Mouse (Mus musculus): ENCODE measurements around the gene Sp100.
A peak's percentile ranks its signal among the peaks of the same experiment; 100 is the strongest.
"Not testable (repeated sequence)": the region's sequence is repeated elsewhere in the genome, so short reads cannot be mapped to it uniquely, and the experiment has no call there.

The Sp100 gene

DNA sequence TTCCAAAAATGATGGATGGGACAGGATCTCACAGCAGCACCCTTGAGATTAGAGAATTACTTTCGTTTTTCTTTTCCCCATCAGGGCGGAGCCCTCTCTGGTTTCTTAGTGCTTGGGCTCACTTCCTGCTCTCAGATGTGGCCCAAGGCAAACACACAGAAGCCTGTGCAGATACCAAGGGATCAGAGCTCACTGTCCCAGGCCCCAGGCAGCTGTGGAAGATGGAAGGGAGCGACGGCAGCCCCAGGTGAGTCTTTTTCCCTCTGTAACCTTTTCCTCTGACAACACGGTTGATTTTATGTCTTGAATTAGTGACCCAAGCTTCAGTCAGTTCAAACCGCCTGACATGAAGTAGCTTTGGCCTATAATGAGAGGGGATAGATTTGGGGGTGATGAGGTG, at the start of gene Sp100:
TSS of gene Sp100 (plus strand) at position 108 of the 400 bp plus-strand sequence.
- DNase-seq, result peak; percentile 55

DNA sequence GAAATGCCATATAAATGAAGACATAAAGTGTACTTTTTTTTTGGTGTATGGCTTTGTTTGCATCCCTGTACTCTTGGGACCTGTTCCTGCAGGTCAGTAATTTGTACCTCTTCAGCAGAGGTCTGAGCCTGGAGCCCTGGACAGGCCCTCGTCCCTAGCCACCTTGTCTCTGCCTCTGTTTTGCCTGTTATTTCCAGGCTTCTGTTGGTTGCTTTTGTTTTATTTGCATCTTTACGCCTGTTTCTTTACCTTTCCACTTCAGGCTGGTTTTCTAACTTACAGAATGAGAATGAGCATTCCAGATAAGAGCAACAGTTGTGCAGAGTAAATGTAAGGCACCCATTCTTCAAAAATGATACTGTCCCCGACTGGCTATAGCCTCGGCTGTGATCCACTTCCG, 49.7 kb upstream of the Sp100 start, which contains the start of gene Sp140:
TSS of gene Sp140 (plus strand) at position 301 of the 400 bp plus-strand sequence.
- not testable (repeated sequence) for DNase-seq

DNA sequence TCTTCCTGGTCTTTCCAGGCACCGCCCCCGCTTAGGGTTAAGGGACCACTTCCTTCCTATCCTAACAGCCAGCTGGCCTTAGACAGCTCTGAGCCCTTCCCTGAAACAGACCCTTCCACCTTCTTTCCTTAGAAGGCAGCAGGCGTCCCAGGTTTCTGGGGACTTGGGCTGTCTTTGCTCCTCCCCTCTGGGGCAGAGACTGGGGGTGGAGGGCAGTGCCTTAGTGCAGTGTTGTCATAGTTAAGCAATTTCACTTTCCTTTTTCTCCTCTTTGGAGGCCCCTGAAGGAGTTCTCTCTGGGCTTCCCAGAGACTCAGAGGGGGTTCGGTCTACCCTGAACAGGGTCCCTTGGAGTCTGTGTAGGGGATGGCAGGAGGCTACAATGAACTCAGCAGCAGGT, 49.0 kb upstream of the Sp100 start:
- DNase-seq, result peak; percentile 65

DNA sequence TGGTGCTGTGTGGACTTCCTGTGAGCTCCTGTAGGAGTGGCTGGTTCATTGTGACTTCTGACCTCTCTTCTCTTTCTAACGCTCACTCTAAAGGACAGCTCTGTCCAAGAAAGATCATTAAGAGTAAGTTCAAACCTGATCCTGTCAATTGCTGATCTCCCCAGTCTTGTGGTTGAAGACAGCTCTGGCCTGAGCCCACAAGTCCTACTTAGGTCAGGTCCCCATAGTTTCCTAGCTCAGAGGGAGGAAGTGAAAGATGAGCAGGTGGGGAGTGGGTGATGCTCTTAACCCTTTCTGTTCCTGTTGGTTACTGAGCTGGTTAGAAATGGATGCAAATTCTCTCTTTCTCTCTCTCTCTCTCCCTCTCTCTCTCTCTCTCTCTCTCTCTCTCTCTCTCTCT, 45.4 kb upstream of the Sp100 start:
- not testable (repeated sequence) for DNase-seq

DNA sequence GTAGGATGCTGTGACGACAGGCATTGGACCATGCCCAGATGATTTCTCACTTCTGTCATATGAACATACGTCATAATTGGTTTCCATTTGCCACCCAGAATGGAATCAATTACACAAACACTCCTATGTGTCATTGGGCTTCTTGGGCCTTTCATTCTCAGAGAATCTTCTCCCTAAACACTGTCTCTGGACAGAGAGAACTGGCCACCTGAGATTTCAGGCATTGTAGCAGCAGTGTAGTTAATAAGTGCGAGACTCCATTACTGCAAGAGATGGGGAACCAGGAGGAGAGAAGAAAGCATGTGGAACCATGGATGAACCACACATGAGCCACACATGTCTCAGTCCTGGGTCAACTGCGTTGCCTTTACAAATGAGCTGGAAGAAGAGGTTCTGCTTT, 41.4 kb upstream of the Sp100 start:
- not testable (repeated sequence) for DNase-seq

DNA sequence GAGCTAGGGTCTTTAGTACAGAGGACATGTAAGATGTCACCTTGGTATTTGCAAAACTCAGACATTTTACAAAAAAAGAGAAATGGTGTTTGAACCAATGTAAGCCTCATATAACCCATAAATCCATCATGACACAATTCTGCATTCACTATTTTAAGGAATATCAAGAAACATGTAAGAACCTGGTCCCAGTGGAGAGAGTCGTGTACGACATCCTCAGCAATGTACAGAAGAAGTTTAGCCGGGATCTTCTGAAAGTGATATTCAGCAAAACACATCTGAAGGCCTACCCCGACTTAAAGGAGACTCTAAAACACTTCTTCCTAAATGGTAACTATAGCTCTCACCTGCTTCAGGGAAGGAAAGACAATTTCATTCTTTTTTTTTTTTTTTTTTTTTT, 39.2 kb upstream of the Sp100 start:
- DNase-seq, result not testable (repeated sequence)

DNA sequence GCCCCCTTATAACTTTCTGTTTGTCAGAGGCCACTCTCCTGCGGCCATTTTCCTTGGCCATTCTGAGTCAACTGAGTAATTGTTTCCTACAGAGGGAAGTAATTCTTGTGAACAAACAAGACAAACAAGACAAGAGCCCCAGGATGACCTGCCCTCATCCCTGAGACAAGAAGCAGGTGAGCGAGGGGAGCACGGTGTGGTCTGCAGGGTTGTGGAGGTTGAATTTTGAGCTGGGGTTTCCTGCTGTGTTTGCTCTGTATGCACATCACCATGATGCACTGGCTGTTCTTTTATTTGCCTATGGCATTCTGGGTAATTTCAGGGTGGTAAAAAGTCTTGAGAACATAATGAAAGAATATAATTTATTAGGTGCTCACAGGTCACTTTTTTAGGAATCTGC, 34.7 kb upstream of the Sp100 start:
- DNase-seq, result not testable (repeated sequence)

DNA sequence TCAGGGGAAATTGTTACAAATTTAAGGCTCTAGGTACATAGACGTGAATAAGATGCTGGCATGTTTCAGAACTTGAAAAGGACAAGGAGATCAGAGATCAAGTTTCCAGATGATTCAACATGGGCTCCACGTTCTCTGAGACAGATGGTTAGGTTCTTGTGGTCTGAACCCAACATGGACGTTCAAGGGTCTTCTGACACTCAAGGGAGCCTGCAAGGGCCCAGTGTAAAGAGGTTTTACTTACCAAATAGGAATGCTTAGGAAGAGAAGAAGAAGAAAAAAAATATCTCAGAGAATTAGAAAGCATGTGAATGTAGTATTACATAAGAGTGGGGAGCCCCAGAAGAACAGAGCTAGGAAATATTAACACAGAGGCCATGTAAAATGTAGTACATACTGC, 34.0 kb upstream of the Sp100 start:
- not testable (repeated sequence) for DNase-seq

DNA sequence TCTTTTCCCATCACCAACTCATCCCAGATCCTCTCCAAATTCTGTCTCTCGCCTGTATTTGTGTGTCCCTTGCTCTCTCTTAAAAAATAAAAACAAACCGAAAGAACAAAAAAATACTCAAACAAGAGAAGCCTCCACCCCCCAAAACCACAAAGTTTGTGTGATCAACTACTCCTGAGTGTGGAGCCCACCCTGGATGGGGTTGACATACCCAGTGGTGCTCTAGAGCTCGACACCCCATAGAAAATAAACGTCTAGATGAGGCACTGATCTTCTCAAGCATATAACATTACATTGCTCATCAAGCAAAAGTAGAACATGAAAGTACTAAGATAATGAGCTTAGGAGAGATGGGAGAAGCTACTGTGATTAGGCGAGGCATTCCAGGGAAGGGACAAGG, 32.6 kb upstream of the Sp100 start:
- not testable (repeated sequence) for DNase-seq

DNA sequence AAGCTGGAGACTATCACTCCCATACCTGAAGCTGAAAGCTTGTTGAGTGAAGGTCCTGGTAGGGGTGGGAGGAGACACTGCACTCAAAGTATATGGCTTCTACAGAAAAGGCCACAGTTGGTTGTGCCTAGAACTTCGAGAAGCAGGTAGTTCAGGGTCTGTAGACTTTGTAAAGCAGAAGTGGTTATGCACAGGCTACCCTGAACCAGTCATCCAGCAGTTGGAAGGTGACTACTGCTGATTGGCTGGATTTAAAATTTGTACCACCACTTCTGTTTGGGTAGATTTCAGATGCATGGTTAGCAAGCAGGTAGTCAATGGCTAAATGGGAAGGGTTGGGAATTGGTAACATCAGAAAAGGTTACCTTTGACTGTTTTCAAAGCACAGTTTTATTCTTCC, 31.1 kb upstream of the Sp100 start:
- not testable (repeated sequence) for DNase-seq

DNA sequence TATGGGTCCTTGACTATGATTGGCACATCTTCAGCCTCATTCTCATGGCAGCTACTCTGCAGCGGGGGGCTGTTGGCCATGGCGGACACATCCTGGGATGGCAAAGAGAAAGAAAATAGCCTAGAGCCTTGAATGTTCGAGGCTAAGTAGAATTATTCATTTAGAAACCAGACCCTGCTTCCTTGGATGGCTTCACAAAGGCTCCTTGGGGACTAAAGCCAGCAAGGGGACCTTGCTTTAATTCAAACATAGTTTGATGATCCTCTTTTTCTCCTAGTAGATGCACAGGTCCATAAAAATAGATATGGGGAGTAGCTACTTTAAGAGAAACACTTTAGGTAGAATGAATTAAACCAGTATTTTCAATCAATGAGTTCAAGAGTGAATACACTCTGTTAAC, 12.9 kb upstream of the Sp100 start:
- not testable (repeated sequence) for DNase-seq

DNA sequence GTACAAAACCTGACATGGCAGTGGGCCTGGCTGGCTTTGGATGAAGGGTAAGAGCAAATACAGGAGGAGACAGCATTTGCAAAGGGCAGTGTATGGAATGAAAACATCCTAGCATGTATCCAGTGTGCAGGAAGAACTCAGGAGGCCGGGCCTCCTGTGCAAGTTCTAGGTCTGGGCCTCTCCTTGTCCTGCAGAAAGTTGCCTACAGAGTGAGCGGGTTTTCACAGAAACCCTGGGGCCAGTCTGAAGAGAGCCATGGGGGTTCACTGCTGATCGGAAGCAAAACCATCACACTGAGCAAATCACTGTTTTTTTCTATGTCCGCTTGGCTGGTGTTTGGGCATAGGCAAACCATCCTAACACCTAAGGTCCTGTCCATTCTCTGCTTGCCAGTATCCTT, 11.6 kb upstream of the Sp100 start:
- DNase-seq, result not testable (repeated sequence)

DNA sequence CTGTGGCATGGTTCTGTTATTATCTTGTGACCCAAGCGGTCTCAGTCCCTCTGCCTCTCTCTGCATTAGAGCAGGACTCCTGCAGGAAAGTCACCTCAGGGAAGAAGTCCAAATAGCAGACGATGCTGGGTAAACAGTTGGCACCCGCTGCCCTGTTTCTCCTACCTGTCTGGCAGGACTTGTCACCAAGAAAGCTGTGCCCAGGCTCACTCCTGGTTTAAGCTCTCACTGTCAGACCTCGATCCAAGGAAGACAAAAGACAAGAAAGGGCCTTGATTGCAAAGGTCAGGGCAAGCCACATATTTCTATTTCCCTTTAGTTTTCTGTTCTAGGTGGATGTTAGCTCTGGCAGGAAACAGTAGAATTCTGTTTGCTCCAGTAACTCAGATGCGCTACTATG, 736 bp downstream of the Sp100 start:
- not testable (repeated sequence) for DNase-seq

DNA sequence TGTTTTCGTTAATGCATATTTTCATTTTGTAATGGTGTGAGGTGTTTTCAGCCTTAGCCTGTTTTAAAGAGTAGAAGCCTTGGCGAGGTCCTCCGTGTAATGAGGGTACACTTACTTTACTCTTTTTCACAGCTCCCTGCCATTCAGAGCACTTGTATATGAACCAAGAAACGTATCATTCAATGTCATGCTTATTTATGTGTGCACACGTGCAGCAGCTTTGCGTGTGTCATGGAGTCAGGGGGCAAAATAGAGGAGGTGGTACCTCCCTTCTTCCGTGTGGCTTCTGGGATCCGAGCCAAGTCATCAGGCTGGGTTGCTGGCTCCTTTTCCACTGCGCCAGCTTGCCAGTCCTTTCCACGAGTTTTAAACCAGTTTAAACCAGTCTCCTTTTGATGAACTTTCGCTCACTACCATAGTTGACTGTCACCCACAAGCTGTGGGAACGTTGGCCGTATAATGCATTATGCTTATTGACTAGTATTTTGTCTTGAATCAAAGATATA, 2.0 kb downstream of the Sp100 start:
- peak; percentile 7 for DNase-seq

DNA sequence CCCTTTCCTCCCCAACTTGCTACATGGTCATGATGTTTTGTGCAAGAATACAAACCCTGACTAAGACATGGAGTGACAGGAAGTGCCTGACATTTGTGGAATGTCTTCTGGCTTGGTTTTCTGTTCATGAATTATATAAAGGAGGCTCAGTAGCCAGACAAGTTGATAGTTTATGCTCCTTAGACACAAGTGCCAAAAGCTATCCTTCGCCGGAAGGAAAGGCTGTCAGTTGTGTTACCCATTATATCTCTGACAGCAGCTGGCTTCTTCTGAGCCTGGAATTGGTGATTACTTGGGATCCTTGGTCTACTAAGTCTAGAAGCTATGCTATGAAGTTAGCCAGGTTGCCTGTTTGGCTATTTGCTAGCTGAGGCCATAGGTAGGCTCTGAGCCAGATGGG, 7.4 kb downstream of the Sp100 start:
- not testable (repeated sequence) for DNase-seq

DNA sequence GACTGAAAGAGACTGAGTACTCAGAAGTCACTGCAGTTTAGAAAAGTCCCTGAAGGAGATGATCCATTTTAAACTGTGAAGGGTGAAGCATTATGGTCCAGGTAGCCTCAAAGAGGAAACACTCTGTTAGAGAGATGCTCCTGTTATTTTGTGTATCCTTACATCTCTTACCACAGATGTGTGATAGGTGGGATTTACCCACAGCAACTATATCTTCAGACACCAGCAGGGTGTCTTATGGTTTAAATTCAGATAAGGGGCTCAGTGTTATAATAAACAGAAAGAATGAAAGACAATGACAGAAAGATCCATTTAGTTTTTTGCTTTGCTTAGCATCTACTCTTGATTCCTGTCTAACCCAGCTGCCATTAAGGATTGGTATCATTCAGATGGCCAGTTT, 14.5 kb downstream of the Sp100 start:
- no peak for DNase-seq

DNA sequence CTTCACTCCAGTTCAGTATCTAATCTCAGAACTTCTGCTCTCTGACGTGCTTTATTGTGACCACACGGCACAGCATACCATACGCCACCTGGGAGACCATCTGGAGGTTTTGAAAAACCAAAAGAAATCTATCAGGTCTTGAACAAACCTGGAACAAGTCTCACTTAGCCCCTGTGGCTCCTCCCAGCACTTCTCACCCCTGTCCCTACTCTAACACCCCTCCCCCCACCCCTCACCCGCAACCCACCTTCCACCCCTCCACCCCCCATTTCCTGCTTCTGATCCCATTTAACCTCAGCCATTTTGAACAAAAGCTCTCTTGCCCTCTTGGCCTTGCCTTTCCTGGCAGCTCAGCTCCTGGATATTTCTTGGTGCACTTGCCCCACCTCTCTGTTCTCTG, 30.4 kb downstream of the Sp100 start:
- DNase-seq, result no peak

DNA sequence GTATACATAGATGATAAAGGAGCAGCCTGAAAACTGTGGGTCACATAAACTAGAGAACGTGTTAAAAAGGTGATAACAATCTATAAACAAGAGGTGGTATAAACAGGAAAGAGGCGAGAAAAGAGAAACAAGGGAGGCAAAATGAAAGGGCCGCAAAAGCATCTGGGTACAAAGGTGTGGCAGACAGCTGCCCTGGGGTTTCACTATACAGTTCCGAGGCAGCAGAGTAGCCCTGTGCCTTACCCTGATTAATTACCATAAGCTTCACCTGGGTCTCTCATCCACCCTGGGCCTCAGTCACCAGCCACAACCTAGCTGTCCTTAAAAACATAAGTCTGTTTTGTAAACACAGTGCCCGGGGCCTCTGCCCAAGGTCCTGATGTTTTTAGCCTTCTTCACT, 36.9 kb downstream of the Sp100 start:
- no peak for DNase-seq

DNA sequence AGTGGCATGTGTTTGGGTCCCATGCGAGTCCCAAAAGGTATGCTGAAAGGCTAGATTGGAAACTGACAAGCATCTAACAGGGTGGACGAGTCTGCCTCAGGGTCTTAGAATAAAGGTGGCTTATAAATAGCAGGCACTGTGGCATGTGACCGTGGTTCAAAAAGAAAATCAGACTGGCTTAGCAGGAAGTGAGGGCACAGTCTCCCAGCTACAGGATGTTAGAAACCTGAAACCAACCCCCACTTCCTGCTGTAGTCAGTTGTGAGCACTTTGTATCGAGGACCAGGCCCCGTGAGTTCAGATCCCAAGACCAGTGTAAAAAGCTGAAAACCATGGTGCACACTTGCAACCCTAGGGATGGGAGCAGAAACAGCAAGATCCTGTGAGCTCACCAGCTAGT, 37.6 kb downstream of the Sp100 start:
- peak; percentile 21 for DNase-seq

DNA sequence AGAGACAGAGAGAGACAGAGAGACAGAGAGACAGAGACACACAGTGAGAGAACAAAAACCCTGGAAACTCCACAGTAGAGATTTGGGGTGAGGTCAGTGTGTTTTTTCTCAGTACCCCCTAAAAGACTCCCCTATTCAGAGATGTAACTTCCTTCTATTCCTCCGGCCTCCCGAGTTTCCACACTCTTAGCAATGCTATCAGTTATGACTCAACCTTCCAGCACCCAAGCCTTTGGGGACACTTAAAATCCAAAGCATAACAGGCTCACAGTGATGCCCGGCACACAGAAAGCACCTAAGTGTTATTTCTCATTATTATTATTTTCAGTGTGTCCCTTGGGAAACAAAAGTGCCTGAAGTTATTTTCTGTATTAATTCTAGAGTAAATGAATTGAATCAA, 40.8 kb downstream of the Sp100 start:
- no peak for DNase-seq

DNA sequence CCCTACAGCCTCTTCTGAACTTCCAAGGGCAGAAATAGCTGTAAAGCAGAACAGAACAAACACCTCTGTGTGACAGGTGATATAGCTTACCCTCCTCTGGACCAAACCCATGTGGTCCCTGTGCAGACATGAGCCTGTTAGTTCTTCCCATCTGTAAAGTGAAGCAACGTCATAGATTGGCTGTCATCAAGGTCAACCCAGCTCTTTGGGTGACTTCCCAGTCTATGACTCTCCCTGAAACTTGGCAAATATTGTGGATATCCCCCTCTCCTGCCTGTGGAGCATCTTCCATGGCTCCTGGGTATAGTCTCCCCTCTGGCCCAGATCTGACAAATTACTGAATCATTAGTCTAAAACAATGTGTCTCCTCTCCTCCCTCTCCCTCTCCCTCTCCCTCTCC, 42.5 kb downstream of the Sp100 start:
- no peak for DNase-seq

DNA sequence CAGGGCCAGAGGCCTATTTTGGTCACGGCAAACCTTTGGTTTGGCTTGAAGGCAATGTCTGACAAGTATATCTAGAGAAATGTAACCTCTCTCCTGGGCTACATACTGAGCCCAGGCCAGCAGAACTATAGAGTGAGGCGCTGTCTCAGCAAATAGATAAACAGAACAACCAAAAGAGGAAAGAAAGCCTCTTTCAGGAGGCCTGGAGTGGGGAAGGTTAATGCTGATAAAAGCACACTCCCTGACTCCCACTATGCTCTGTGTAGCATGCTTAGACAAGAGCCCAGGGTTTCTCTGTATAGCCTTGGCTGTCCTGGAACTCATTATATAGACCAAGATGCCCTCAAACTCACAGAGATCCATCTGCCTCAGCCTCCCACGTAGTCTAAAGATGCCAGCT, 43.5 kb downstream of the Sp100 start:
- DNase-seq, result no peak

DNA sequence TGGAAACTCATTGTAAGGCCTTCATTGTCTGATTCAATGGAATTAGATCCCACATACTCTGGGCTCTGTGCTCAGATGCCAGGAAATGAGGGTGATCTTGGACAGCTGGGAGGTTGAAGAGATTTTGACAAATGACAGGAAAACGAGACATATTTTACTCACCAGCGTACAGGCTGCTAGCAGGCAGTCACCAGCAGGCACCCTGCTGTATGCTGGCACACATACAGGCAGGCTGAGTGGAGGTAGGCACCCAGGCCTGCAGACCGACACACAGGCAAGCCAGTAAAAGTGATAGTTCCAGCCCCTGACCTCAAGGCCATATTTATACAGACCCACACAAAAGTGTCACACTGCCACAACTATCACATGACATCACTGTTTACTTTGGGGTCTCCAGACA, 45.9 kb downstream of the Sp100 start:
- DNase-seq, result no peak

DNA sequence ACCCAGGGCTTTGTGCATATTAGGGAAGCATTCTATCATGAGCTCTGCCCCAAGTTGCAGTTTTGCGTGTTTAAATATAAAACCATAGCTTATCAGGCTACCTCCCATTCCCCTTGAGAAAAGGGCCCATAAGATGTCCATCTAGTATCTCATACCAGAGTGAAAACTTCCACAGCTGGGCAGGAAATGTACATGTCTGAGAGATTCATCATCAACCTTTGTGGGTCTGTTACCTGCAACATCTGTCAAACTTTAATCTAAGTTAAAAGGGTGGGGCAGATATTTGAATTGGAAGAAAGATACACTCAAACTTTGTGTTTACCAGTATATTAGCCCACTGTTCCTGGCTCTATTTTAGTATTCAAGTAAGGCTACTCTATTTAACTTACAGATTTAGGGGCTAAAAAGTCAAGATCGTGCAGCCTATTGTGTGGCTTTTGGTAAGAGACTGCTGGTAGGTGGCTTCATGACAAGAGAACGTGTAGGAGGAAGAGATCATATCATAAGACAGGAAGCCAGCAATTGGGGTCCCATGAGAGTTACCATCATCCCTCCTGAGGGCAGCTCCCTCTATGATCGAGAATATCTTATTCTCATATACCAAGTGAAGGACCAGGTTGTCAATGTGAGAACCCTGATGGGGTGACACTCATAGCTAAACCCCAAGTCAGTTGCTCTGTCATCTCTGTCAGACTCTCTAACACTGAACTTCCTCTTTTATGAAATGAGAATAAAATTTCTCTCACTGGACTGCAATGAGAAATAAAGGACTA, 48.1 kb downstream of the Sp100 start:
- DNase-seq, result no peak

DNA sequence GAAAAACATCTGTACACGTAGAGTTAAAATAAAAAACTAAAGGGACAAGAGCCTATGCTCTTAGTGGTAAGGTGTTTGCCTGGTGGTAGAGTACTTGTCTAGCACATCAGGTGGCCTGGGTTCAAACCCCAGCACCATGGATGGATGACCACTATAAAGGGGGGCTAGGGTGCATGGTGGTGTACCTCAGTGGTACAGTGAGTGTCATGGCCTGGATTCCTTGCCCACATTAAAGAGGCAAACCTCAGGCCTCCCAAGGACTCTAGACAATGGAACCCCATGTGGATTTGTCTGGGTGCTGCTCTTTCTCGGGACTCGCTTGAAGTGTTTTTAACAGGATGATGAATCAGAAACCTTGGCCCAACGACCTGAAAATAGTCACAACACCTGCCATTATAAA, 52.7 kb downstream of the Sp100 start:
- DNase-seq, result no peak
